Mouse (Mus musculus): ENCODE measurements around the gene Gpr152. TPM values are rescaled to one million over a fixed set of nuclear protein-coding genes. Genes with fewer than 3 reads are reported as not detected.

Gene Gpr152
- polyA plus RNA-seq, 1 experiment: 0.11 TPM

DNA sequence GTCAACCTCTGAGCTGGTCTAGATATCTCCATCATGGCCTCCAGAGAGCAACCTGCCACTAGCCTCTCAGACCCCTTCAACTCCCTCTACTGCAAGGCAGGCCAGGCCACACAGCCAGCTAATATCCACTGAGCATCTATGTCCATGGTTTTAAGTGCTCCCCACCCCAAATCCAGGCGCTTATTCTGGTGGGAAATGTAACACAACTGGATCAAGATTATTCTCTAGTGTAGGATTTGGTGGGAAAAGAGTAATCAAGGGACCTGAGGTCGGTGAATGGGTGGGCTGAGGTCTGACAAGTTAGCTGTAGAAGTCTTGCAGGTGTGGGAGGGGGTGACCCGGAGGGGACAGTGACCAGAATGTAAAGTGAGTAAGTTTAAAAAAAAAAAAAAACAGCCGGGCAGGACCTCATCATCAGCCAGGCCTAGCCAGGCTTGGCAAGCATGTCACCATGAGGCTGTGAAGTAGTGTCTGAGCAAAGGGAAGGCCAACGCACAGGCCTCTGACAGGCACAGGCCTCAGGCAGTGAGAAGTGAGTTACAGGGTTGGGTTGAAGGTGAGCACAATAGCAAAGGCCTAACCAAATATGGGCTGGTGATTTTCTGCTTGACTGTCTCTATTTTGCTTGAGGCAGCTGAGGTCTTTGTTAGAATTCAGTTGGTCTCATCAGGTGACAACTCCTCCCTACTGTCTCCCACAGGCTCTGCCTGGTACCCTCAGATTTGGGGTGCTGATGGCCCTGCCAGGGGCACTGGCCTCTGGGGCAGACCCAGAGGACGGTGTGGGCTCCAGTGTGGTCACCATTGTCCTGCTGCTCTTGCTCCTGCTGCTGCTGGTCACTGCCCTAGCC, 15.9 kb downstream of the Gpr152 start:
- WGBS: 63% methylated on average over 6 of the region's 6 CpGs
- Histone ChIP-seq H3K27ac (ENCODE audit: insufficient read depth, low read length) (no peak overlapping the region), H3K27me3 (ENCODE audit: control insufficient read depth, insufficient read depth, low read length) (no peaks in the 10 kb centered on the region), H3K4me1 (ENCODE audit: control insufficient read depth, insufficient read depth, low read length) (peaks cover 22% of the 10 kb centered on the region), H3K4me3 (replicated peaks; ENCODE audit: insufficient read depth, low read depth, low read length) (no peak overlapping the region)
- peak; percentile 21 to 34 for DNase-seq
- TF ChIP-seq CTCF (IDR thresholded peaks at IDR 0.05; ENCODE audit: borderline replicate concordance, insufficient read depth, low read depth, low read length) (no peak), POLR2A (IDR thresholded peaks at IDR 0.05; ENCODE audit: borderline replicate concordance, insufficient read depth, low read length) (no peak)

DNA sequence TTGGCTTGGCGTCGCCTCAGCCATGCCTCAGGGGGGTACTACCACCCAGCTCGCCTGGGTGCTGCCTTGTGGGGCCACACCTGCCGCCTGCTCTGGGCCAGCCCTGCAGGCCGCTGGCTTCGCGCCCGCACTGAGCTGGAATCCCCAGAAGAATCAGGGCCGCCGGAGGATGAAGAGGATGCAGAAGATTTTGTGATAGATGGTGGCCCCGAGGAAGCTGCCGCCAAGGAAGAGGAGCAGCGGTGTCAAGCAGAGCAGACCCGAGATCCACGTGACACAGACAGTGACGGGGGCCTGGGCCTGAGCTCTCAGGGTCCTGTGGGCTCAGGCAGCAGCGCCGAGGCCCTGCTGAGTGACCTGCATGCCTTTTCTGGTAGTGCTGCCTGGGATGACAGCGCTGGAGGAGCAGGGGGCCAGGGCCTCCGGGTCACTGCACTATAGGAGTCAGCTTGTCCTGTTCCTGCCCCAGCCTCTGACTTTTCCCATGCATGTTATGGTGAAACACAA, 16.5 kb downstream of the Gpr152 start:
- peaks cover 22% of the 10 kb centered on the region for H3K4me1 ChIP-seq (ENCODE audit: control insufficient read depth, insufficient read depth, low read length)
- DNase-seq: peak; percentile 8 to 39
- 43% methylated on average over 20 of the region's 20 CpGs for WGBS
- H3K27me3 ChIP-seq (ENCODE audit: control insufficient read depth, insufficient read depth, low read length): no peaks in the 10 kb centered on the region
- no peak overlapping the region for H3K27ac ChIP-seq (ENCODE audit: insufficient read depth, low read length)
- TF ChIP-seq CTCF (IDR thresholded peaks at IDR 0.05; ENCODE audit: borderline replicate concordance, insufficient read depth, low read depth, low read length) (no peak), POLR2A (IDR thresholded peaks at IDR 0.05; ENCODE audit: borderline replicate concordance, insufficient read depth, low read length) (no peak)
- H3K4me3 ChIP-seq (replicated peaks; ENCODE audit: insufficient read depth, low read depth, low read length): no peak overlapping the region

DNA sequence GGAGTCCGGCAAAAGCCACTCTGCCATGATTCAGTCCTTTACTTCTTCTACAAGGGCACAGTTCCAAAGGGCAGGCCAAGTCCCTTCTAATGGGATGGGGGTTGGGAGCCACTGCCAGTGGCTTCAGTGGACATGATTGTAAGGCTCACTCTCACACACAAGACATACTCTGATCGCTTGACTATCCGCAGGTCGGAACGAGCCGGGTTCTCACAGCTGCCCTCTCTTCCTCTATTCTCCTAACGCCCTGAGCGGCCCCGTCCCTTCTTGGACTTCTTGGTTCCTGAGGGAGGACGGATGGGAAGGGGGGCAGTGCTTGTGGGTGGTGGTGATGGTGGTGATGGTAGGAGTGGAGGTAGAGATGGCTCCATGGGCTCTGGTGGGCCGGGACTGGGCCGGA, 17.2 kb downstream of the Gpr152 start:
- Histone ChIP-seq H3K4me1 (ENCODE audit: control insufficient read depth, insufficient read depth, low read length) (peaks cover 21% of the 10 kb centered on the region), H3K27ac (ENCODE audit: insufficient read depth, low read length) (no peak overlapping the region), H3K27me3 (ENCODE audit: control insufficient read depth, insufficient read depth, low read length) (no peaks in the 10 kb centered on the region), H3K4me3 (replicated peaks; ENCODE audit: insufficient read depth, low read depth, low read length) (no peak overlapping the region)
- peak in 1 of 2 experiments; percentile 12 for DNase-seq
- WGBS: 84% methylated on average over 12 of the region's 12 CpGs
- TF ChIP-seq CTCF (IDR thresholded peaks at IDR 0.05; ENCODE audit: borderline replicate concordance, insufficient read depth, low read depth, low read length) (no peak), POLR2A (IDR thresholded peaks at IDR 0.05; ENCODE audit: borderline replicate concordance, insufficient read depth, low read length) (no peak)

DNA sequence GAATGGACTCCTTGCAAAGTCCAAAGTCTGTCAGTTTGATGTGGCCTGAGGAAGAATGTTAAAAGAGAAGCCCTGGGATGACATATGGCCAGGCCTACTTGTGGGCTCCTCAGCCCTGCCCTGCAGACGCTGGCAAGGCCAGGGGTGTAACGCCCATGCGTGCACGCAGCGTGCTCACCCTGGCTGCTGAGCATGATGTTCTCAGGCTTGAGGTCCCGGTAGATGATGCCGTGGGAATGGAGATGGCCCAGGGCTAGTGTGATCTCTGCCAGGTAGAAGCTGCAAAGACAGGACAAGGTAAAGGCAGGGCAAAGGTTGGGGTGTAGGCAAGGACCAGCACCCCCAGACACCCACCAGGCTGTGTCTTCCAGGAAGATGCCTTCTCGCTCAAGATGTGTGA, 19.5 kb downstream of the Gpr152 start:
- 94% methylated on average over 8 of the region's 8 CpGs for WGBS
- H3K4me1 ChIP-seq (ENCODE audit: control insufficient read depth, insufficient read depth, low read length): peaks cover 3% of the 10 kb centered on the region; the same call in 1 of the 2 replicates
- H3K4me3 ChIP-seq (replicated peaks; ENCODE audit: insufficient read depth, low read depth, low read length): no peak overlapping the region
- peak in 1 of 2 experiments; percentile 16 for DNase-seq
- TF ChIP-seq CTCF (IDR thresholded peaks at IDR 0.05; ENCODE audit: borderline replicate concordance, insufficient read depth, low read depth, low read length): no peak
- TF ChIP-seq POLR2A (IDR thresholded peaks at IDR 0.05; ENCODE audit: borderline replicate concordance, insufficient read depth, low read length): no peak
- H3K27me3 ChIP-seq (ENCODE audit: control insufficient read depth, insufficient read depth, low read length): no peaks in the 10 kb centered on the region
- H3K27ac ChIP-seq (ENCODE audit: insufficient read depth, low read length): no peak overlapping the region

DNA sequence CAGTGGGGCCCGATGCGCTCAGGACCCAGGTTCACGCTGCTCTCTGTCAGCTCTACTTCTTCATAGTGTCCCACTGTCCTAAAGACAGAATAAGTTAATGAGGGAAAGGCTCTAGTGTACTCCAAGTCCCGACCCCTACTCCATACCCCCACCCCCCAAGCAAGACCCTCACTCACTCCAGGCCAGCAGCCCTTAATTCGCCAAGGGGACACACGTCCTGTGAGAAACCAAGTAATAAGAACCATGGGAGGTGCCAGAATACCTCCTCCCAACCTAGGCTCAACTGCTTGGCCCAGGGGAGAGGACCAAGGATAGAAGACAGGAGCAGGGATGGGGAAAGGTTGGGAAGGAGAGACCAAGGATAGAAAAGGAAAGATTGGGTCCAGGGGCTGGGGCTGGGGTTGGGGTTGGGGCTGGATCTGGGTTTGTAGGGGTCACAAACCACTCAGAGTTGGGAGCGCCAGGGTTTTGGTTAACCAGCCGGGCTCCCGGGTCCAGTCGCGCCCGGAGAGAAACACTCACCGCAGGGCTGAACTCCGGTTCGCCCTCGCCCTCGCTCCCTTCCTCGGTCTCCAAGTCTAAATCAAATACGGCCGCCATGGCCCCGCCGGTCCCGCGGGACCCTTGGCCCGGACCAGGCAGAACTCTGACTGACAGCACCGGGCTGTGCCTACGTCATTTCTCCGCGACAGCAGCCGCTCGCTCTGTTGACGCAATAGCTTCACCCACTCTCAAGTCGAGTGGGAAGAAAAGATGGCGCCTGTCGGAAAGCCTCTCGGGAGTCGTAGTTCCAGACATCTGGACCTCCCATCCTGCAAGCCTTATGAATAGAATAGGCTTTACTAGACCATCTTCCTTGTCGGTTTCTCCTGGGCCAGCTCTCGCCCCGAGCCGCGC, 23.3 kb downstream of the Gpr152 start, which contains the start of gene Rps6kb2:
Gene Rps6kb2 (minus strand): TSS at position 709 of the 897 bp plus-strand sequence.
- 6% methylated on average over 42 of the region's 42 CpGs for WGBS

DNA sequence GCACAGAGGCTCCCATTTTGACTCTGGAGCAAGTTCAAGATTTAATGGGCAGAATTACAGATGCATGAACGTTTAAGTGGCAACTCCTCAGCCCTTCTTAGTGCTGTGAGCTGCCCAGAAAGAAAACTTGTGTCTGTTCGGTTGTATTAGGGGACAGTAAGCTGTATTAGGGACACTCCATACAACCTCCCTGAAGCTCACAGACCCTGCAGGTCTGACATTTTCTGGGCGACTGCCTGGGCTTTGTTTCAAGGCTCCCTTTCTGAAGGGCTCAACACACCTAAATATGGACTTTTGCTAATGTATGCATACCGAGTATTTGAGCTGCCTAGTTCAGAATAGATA, 23.9 kb downstream of the Gpr152 start:
- DNase-seq: no peak
- TF ChIP-seq CTCF (IDR thresholded peaks at IDR 0.05; ENCODE audit: borderline replicate concordance, insufficient read depth, low read depth, low read length): no peak
- TF ChIP-seq POLR2A (IDR thresholded peaks at IDR 0.05; ENCODE audit: borderline replicate concordance, insufficient read depth, low read length): no peak
- Histone ChIP-seq H3K27me3 (ENCODE audit: control insufficient read depth, insufficient read depth, low read length) (no peaks in the 10 kb centered on the region), H3K27ac (ENCODE audit: insufficient read depth, low read length) (peak overlapping the region; percentile 59), H3K4me3 (replicated peaks; ENCODE audit: insufficient read depth, low read depth, low read length) (peak overlapping the region; percentile 75), H3K4me1 (ENCODE audit: control insufficient read depth, insufficient read depth, low read length) (0 out of 2 replicates have a peak, but pooled peaks cover 3% of the 10 kb centered on the region)
- 28% methylated on average over 4 of the region's 4 CpGs for WGBS

More for the DNA sequence above, 23.3 kb downstream of the Gpr152 start, which contains the start of gene Rps6kb2:
- no peaks in the 10 kb centered on the region for H3K27me3 ChIP-seq (ENCODE audit: control insufficient read depth, insufficient read depth, low read length)
- peak within 1 kb of the TSS; percentile 75 for H3K4me3 ChIP-seq (replicated peaks; ENCODE audit: insufficient read depth, low read depth, low read length)
- H3K27ac ChIP-seq (ENCODE audit: insufficient read depth, low read length): peak within 1 kb of the TSS; percentile 59
- DNase-seq: peak; percentile 97
- no peak for TF ChIP-seq CTCF (IDR thresholded peaks at IDR 0.05; ENCODE audit: borderline replicate concordance, insufficient read depth, low read depth, low read length)
- TF ChIP-seq POLR2A (IDR thresholded peaks at IDR 0.05; ENCODE audit: borderline replicate concordance, insufficient read depth, low read length): peak; percentile 71; the same call in 1 of the 2 replicates
- 0 out of 2 replicates have a peak, but pooled peaks cover 3% of the 10 kb centered on the region for H3K4me1 ChIP-seq (ENCODE audit: control insufficient read depth, insufficient read depth, low read length)

DNA sequence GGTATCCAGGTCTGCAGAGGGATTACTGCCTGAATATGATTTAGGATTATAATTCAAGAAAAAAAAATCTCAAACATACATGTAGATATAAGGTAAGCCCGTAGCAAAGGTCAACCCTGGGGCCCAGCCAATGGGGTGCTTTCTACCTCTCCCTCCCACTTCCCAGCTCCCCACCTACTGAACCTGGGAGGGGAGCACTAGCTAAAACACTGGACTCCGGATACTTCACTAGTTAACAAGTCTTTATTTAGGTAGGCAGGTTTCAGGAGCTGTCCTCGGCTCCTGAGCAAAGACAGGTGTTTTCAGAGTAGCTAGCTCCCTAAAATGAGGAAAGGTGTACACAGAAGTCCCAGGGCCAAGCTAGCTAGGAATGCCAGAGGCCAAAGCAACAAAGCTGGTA, 24.5 kb downstream of the Gpr152 start:
- 0 out of 2 replicates have a peak, but pooled peaks cover 3% of the 10 kb centered on the region for H3K4me1 ChIP-seq (ENCODE audit: control insufficient read depth, insufficient read depth, low read length)
- H3K27me3 ChIP-seq (ENCODE audit: control insufficient read depth, insufficient read depth, low read length): no peaks in the 10 kb centered on the region
- no peak overlapping the region for H3K4me3 ChIP-seq (replicated peaks; ENCODE audit: insufficient read depth, low read depth, low read length)
- no peak overlapping the region for H3K27ac ChIP-seq (ENCODE audit: insufficient read depth, low read length)
- 93% methylated on average over 3 of the region's 3 CpGs for WGBS
- TF ChIP-seq CTCF (IDR thresholded peaks at IDR 0.05; ENCODE audit: borderline replicate concordance, insufficient read depth, low read depth, low read length) (no peak), POLR2A (IDR thresholded peaks at IDR 0.05; ENCODE audit: borderline replicate concordance, insufficient read depth, low read length) (no peak)
- DNase-seq: peak in 1 of 2 experiments; percentile 17
